ENCODE assay signal across 13 mouse cellular contexts in genomic region chr1:54585971-54586555, GRCm38 (mm10). TPM values are rescaled to one million over a fixed set of nuclear protein-coding genes. Genes with fewer than 3 reads are reported as not detected.
A peak's percentile ranks its signal among the peaks of the same experiment; 100 is the strongest.
DNase-seq lines count a peak whose midpoint lies in the region; ATAC-seq and TF ChIP-seq lines count a peak whose summit lies in the region.
"Had no signal": no experiment of that assay in that cellular context is flagged by ENCODE, and none has a peak within 500 bp of the region (broad histone marks: within the 10 kb centered on the region; RNA-seq: fewer than 3 reads in every experiment).

No protein-coding gene starts in this region.

- ATAC-seq in midbrain, postnatal 0 days (ENCODE audit: low FRiP score): no peak
- ATAC-seq in common myeloid progenitor, adult 5-6 weeks (replicated peaks; ENCODE audit: low read depth, poor library complexity, severe bottlenecking): peak; percentile 55
- ATAC-seq in midbrain, embryonic 15.5 days (replicated peaks): peak; percentile 31; the same call in 1 of the 2 replicates

- no peaks in the 10 kb centered on the region for H3K9me3 ChIP-seq in midbrain, embryonic 10.5 days (replicated peaks)
- H3K9me3 ChIP-seq in midbrain, postnatal 0 days (ENCODE audit: low read length): no peaks in the 10 kb centered on the region
- no peaks in the 10 kb centered on the region for H3K9me3 ChIP-seq in midbrain, embryonic 15.5 days
- H3K9me3 ChIP-seq: embryonic facial prominence, embryonic 13.5 days; limb, embryonic 12.5 days; megakaryocyte, embryonic 14.5 days had no signal

- H3K27me3 ChIP-seq in midbrain, embryonic 10.5 days (ENCODE audit: low read depth, poor library complexity, severe bottlenecking): no peaks in the 10 kb centered on the region
- no peaks in the 10 kb centered on the region for H3K27me3 ChIP-seq in midbrain, postnatal 0 days (ENCODE audit: insufficient read depth, low read length)
- no peaks in the 10 kb centered on the region for H3K27me3 ChIP-seq in midbrain, embryonic 15.5 days (replicated peaks)
- H3K27me3 ChIP-seq: embryonic facial prominence, embryonic 13.5 days; limb, embryonic 12.5 days; megakaryocyte, embryonic 14.5 days had no signal

- H3K9ac ChIP-seq in midbrain, postnatal 0 days (replicated peaks; ENCODE audit: low read length, poor library complexity, severe bottlenecking): no peak overlapping the region
- H3K9ac ChIP-seq in midbrain, embryonic 15.5 days: no peak overlapping the region
- H3K9ac ChIP-seq: embryonic facial prominence, embryonic 13.5 days; limb, embryonic 12.5 days had no signal

- H3K36me3 ChIP-seq in midbrain, embryonic 10.5 days: no peaks in the 10 kb centered on the region
- H3K36me3 ChIP-seq in midbrain, postnatal 0 days (ENCODE audit: insufficient read depth, low read length): no peaks in the 10 kb centered on the region
- H3K36me3 ChIP-seq in midbrain, embryonic 15.5 days (replicated peaks): no peaks in the 10 kb centered on the region
- H3K36me3 ChIP-seq: embryonic facial prominence, embryonic 13.5 days; limb, embryonic 12.5 days had no signal

- H3K27ac ChIP-seq in midbrain, embryonic 10.5 days (replicated peaks): peak overlapping the region; percentile 61; the same call in 1 of the 2 replicates
- H3K27ac ChIP-seq in midbrain, postnatal 0 days (ENCODE audit: low read depth, low read length): no peak overlapping the region
- H3K27ac ChIP-seq in midbrain, embryonic 15.5 days: no peak overlapping the region
- H3K27ac ChIP-seq: embryonic facial prominence, embryonic 13.5 days; hindbrain, postnatal 0 days; limb, embryonic 12.5 days had no signal

- DNase-seq in midbrain, embryonic 10.5 days (ENCODE audit: low spot score): no peak
- DNase-seq in midbrain, postnatal 0 days (ENCODE audit: low spot score): no peak
- DNase-seq in CD4-positive helper T cell, adult 2 months (ENCODE audit: low read depth, low spot score): peak; percentile 29
- no peak for DNase-seq in thymus, postnatal 0 days (ENCODE audit: low spot score)
- no peak for DNase-seq in embryo, embryonic 10.5 days (ENCODE audit: low spot score)
- DNase-seq: cerebellum, adult 9-10 months; right cerebral cortex, postnatal 25 days had no signal

- H3K4me3 ChIP-seq in midbrain, embryonic 10.5 days: no peak overlapping the region
- no peak overlapping the region for H3K4me3 ChIP-seq in midbrain, postnatal 0 days (ENCODE audit: low read depth, low read length)
- H3K4me3 ChIP-seq in midbrain, embryonic 15.5 days: no peak overlapping the region
- H3K4me3 ChIP-seq: embryonic facial prominence, embryonic 13.5 days; limb, embryonic 12.5 days had no signal

- no peak for TF ChIP-seq CTCF in midbrain, postnatal 0 days (IDR thresholded peaks at IDR 0.05)

- H3K4me2 ChIP-seq in midbrain, postnatal 0 days (ENCODE audit: low read depth, low read length, poor library complexity, severe bottlenecking): no peak overlapping the region
- H3K4me2 ChIP-seq in midbrain, embryonic 15.5 days: no peak overlapping the region
- H3K4me2 ChIP-seq: embryonic facial prominence, embryonic 13.5 days; limb, embryonic 12.5 days had no signal

- WGBS in midbrain, embryonic 10.5 days: 58% methylated on average over 5 of the region's 5 CpGs
- 43% methylated on average over 5 of the region's 5 CpGs for WGBS in midbrain, postnatal 0 days
- WGBS in midbrain, embryonic 15.5 days: 41% methylated on average over 5 of the region's 5 CpGs

- peaks cover 17% of the 10 kb centered on the region for H3K4me1 ChIP-seq in midbrain, embryonic 10.5 days
- no peaks in the 10 kb centered on the region; the same call in 1 of the 2 replicates for H3K4me1 ChIP-seq in midbrain, postnatal 0 days (ENCODE audit: insufficient read depth, low read length)
- peaks cover 6% of the 10 kb centered on the region; the same call in 1 of the 2 replicates for H3K4me1 ChIP-seq in midbrain, embryonic 15.5 days
- H3K4me1 ChIP-seq: embryonic facial prominence, embryonic 13.5 days had no signal

RNA-seq across cellular contexts. Expression of gene Pgap1, which starts 28.6 kb away (rescaled TPM):
- polyA plus RNA-seq in midbrain, embryonic 10.5 days (2016; fragmentation: Nextera tagmentation; extraction: Ambion mirVana): 8.0 and 11.9 TPM in 2 replicates
- total RNA-seq in midbrain, postnatal 0 days (2014; rRNA removed): 91.4 and 127 TPM in 2 replicates
- 21.0 and 26.1 TPM in 2 replicates for polyA plus RNA-seq in midbrain, postnatal 0 days (2015; fragmentation: Nextera tagmentation; extraction: Ambion mirVana)
- 0.05 and 0.14 TPM in 2 replicates for total RNA-seq in common myeloid progenitor, adult 5-6 weeks (2017)
- 29.5 and 33.6 TPM in 2 replicates for polyA plus RNA-seq in midbrain, embryonic 15.5 days (2015; fragmentation: Nextera tagmentation; extraction: Ambion mirVana)
- polyA plus RNA-seq in thymus, postnatal 0 days (2015; fragmentation: Nextera tagmentation; extraction: Ambion mirVana): 0.82 and 0.87 TPM in 2 replicates
